Mouse (Mus musculus) spleen, adult 12 weeks (tissue): ENCODE measurements around the gene Snx9.
A peak's percentile ranks its signal among the peaks of the same experiment; 100 is the strongest.

ENCODE experiments used
- DNase-seq: peaks from one replicate; pipeline ENCODE4 v3.0.0; 2022; ENCODE audit warnings: low spot score

The Snx9 gene

GRCm38 (mm10) chr17:5929031-5929430 lies 87.9 kb downstream of the Snx9 start:
- DNase-seq, result no peak

GRCm38 (mm10) chr17:5932161-5932560 lies 91.0 kb downstream of the Snx9 start:
- DNase-seq, result no peak

- no peak for DNase-seq
Observed at GRCm38 (mm10) chr17:5934554-5935324, 93.6 kb downstream of the Snx9 start.

- DNase-seq, result no peak
Observed at GRCm38 (mm10) chr17:5935680-5936079, 94.6 kb downstream of the Snx9 start.

GRCm38 (mm10) chr17:5936276-5936675 lies 95.1 kb downstream of the Snx9 start:
- no peak for DNase-seq

- no peak for DNase-seq
Observed at GRCm38 (mm10) chr17:5937441-5937840, 96.3 kb downstream of the Snx9 start.

- DNase-seq, result no peak
Observed at GRCm38 (mm10) chr17:5939871-5940270, 98.7 kb downstream of the Snx9 start.

GRCm38 (mm10) chr17:5940792-5941191 lies 99.7 kb downstream of the Snx9 start:
- DNase-seq, result peak; percentile 51

GRCm38 (mm10) chr17:5941230-5942043 lies 100.3 kb downstream of the Snx9 start, which contains the start of gene Synj2:
Gene Synj2 (plus strand): TSS chr17:5941280.
- no peak for DNase-seq

GRCm38 (mm10) chr17:5942156-5942555 lies 101.0 kb downstream of the Snx9 start:
- no peak for DNase-seq

GRCm38 (mm10) chr17:5943053-5943452 lies 101.9 kb downstream of the Snx9 start:
- DNase-seq, result no peak

- DNase-seq, result no peak
Observed at GRCm38 (mm10) chr17:5947039-5947438, 105.9 kb downstream of the Snx9 start.

- no peak for DNase-seq
Observed at GRCm38 (mm10) chr17:5952455-5952854, 111.3 kb downstream of the Snx9 start.

- DNase-seq, result no peak
Observed at GRCm38 (mm10) chr17:5956350-5957000, 115.3 kb downstream of the Snx9 start.

GRCm38 (mm10) chr17:5957097-5957496 lies 116.0 kb downstream of the Snx9 start:
- DNase-seq, result no peak

- no peak for DNase-seq
Observed at GRCm38 (mm10) chr17:5958229-5958628, 117.1 kb downstream of the Snx9 start.

- DNase-seq, result no peak
Observed at GRCm38 (mm10) chr17:5958636-5959035, 117.5 kb downstream of the Snx9 start.

GRCm38 (mm10) chr17:5959096-5959495 lies 118.0 kb downstream of the Snx9 start:
- no peak for DNase-seq

GRCm38 (mm10) chr17:5959802-5960201 lies 118.7 kb downstream of the Snx9 start:
- no peak for DNase-seq

GRCm38 (mm10) chr17:5963766-5964165 lies 122.6 kb downstream of the Snx9 start:
- DNase-seq, result no peak

GRCm38 (mm10) chr17:5965084-5965781 lies 124.1 kb downstream of the Snx9 start:
- DNase-seq, result no peak

- no peak for DNase-seq
Observed at GRCm38 (mm10) chr17:5966706-5967105, 125.6 kb downstream of the Snx9 start.
